Mouse (Mus musculus): ENCODE data around the gene Tmem25. TPM values are rescaled to one million over a fixed set of nuclear protein-coding genes. Genes with fewer than 3 reads are reported as not detected.
A peak's percentile ranks its signal among the peaks of the same experiment; 100 is the strongest.

Tmem25 gene
- polyA plus RNA-seq, 2 experiments: 2.5 to 7.2 TPM

DNA sequence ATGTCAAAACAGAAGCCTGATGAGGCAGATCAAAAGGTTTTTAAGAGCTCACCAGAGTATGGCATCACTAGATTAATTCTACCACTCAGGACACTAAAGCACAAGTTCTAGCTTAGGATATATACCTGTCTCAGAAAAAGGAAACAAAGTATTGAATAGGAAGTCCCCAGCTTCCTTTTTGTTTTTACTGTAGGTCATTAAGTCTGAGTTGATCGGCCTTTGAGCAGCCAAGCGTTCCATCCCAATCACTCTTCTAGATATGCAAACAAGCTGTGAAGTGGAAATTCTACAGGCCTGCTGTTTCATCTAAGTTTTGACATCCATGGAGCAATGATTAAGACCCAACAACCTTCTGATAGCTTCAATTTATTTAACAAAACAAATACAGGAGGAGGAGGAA lies 38.2 kb downstream of the Tmem25 start:
- Histone ChIP-seq H3K4me2 (replicated peaks; ENCODE audit: low read depth, low read length, severe bottlenecking) (no peak overlapping the region), H3K36me3 (ENCODE audit: control insufficient read depth, insufficient read depth, low read length) (peaks cover 44% of the 10 kb centered on the region), H3K9ac (ENCODE audit: low read depth, low read length, severe bottlenecking) (no peak overlapping the region), H3K4me1 (ENCODE audit: control insufficient read depth, insufficient read depth, low read length) (peaks cover 7% of the 10 kb centered on the region; the same call in 1 of the 2 replicates), H3K4me3 (replicated peaks; ENCODE audit: low read length) (no peak overlapping the region), H3K27me3 (ENCODE audit: control insufficient read depth, insufficient read depth, low read length) (no peaks in the 10 kb centered on the region), H3K9me3 (ENCODE audit: control insufficient read depth, low read length) (no peaks in the 10 kb centered on the region), H3K27ac (replicated peaks; ENCODE audit: low read depth, low read length) (no peak overlapping the region)
- WGBS: 82% methylated on average over 2 of the region's 2 CpGs
- ATAC-seq (ENCODE audit: low FRiP score, low read depth) (no peak), DNase-seq (ENCODE audit: low spot score) (no peak)
- TF ChIP-seq POLR2A (IDR thresholded peaks at IDR 0.05; ENCODE audit: borderline replicate concordance, extremely low read depth, insufficient read depth, insufficient read length): no peak

DNA sequence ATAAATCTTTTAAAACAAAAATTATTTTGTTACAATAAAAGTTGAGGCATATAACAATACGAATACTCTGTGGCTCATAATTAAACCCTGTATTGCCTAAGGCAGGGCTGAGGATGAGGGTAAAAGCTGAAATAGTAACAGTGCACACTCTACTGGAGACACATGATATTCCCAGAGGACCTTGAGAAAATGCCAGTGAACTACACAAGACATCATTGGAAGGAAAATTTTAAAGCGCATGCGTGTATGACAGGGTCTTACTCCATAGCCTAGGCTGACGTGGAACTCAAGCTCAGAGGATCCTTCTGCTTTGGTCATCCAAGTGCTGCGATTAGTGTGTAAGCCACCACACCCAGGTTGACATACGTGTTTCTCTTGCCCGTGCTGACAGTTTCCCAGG lies 50.6 kb downstream of the Tmem25 start:
- H3K9me3 ChIP-seq (ENCODE audit: control insufficient read depth, low read length): no peaks in the 10 kb centered on the region
- no peaks in the 10 kb centered on the region for H3K27me3 ChIP-seq (ENCODE audit: control insufficient read depth, insufficient read depth, low read length)
- H3K27ac ChIP-seq (replicated peaks; ENCODE audit: low read depth, low read length): no peak overlapping the region
- ATAC-seq (ENCODE audit: low FRiP score, low read depth) (no peak), DNase-seq (ENCODE audit: low spot score) (peak; percentile 49)
- H3K9ac ChIP-seq (ENCODE audit: low read depth, low read length, severe bottlenecking): no peak overlapping the region
- H3K36me3 ChIP-seq (ENCODE audit: control insufficient read depth, insufficient read depth, low read length): peaks cover 97% of the 10 kb centered on the region
- no peak for TF ChIP-seq POLR2A (IDR thresholded peaks at IDR 0.05; ENCODE audit: borderline replicate concordance, extremely low read depth, insufficient read depth, insufficient read length)
- H3K4me1 ChIP-seq (ENCODE audit: control insufficient read depth, insufficient read depth, low read length): no peaks in the 10 kb centered on the region
- no peak overlapping the region for H3K4me3 ChIP-seq (replicated peaks; ENCODE audit: low read length)
- H3K4me2 ChIP-seq (replicated peaks; ENCODE audit: low read depth, low read length, severe bottlenecking): no peak overlapping the region
- WGBS: 85% methylated on average over 7 of the region's 7 CpGs

DNA sequence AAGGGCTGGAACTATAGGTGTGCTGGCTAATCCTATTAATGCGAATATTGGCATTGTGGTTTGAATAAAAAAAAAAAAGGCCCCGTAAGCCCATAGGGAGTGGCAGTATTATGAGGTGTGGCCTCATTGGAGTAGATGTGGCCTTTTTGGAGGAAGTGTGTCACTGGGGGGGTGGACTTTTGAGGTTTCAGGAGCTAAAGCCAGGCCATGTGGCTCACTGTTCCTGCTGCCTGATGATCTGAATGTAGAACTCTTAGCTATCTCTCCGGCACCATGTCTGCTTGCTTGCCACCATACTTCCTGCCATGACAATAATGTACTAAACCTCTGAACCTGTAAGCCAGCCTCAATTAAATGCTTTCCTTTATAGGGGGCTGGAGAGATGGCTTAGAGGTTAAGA lies 51.8 kb downstream of the Tmem25 start:
- Histone ChIP-seq H3K4me2 (replicated peaks; ENCODE audit: low read depth, low read length, severe bottlenecking) (no peak overlapping the region), H3K27ac (replicated peaks; ENCODE audit: low read depth, low read length) (no peak overlapping the region), H3K27me3 (ENCODE audit: control insufficient read depth, insufficient read depth, low read length) (no peaks in the 10 kb centered on the region), H3K36me3 (ENCODE audit: control insufficient read depth, insufficient read depth, low read length) (peaks cover 96% of the 10 kb centered on the region), H3K9ac (ENCODE audit: low read depth, low read length, severe bottlenecking) (no peak overlapping the region), H3K4me3 (replicated peaks; ENCODE audit: low read length) (no peak overlapping the region), H3K9me3 (ENCODE audit: control insufficient read depth, low read length) (no peaks in the 10 kb centered on the region), H3K4me1 (ENCODE audit: control insufficient read depth, insufficient read depth, low read length) (no peaks in the 10 kb centered on the region)
- DNase-seq (ENCODE audit: low spot score) (no peak), ATAC-seq (ENCODE audit: low FRiP score, low read depth) (no peak)
- TF ChIP-seq POLR2A (IDR thresholded peaks at IDR 0.05; ENCODE audit: borderline replicate concordance, extremely low read depth, insufficient read depth, insufficient read length): no peak
- WGBS: 94% methylated on average over 3 of the region's 3 CpGs

DNA sequence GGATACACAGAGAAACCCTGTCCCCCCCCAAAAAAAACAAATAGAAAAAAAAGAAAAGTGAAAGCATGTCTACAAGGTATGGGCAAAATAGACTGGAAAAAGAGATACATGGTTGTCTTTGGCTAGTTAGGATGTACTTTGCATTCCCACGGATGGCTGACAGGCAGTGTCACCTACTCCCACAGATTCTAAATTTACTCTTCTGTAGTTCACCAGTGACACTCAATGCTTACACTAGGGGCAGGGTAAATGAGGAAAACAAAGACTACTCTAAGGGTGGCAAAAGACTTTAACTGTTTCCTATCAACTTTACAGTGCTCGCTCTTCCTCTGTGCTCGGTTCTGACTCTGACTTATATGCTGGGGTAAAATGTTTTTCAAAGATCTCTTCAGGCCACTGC lies 52.4 kb downstream of the Tmem25 start:
- WGBS: 90% methylated on average over 3 of the region's 3 CpGs

DNA sequence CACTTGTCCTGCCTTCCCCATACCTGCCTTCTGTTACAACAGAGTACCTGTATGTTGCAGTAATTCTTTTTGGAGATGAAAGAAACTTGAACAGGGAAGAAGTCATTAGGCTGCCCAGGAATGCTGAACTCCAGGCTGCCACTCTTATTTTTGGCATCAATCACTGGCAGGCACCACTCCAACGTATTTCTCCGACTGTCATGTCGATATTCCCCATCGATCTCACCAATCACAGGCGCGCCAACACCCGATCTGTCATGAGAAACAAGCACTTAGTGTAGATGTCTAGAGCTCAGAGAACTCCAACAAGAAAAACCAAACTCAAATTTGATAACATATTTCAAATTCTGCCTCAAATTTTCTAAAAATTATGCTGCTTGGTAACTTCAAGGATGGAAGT lies 53.7 kb downstream of the Tmem25 start:
- DNase-seq (ENCODE audit: low spot score): no peak
- H3K27me3 ChIP-seq (ENCODE audit: control insufficient read depth, insufficient read depth, low read length): no peaks in the 10 kb centered on the region
- H3K4me1 ChIP-seq (ENCODE audit: control insufficient read depth, insufficient read depth, low read length): no peaks in the 10 kb centered on the region
- no peak overlapping the region for H3K27ac ChIP-seq (replicated peaks; ENCODE audit: low read depth, low read length)
- no peak overlapping the region for H3K9ac ChIP-seq (ENCODE audit: low read depth, low read length, severe bottlenecking)
- no peak overlapping the region for H3K4me2 ChIP-seq (replicated peaks; ENCODE audit: low read depth, low read length, severe bottlenecking)
- TF ChIP-seq POLR2A (IDR thresholded peaks at IDR 0.05; ENCODE audit: borderline replicate concordance, extremely low read depth, insufficient read depth, insufficient read length): no peak
- H3K4me3 ChIP-seq (replicated peaks; ENCODE audit: low read length): no peak overlapping the region
- 96% methylated on average over 7 of the region's 7 CpGs for WGBS
- peaks cover 85% of the 10 kb centered on the region for H3K36me3 ChIP-seq (ENCODE audit: control insufficient read depth, insufficient read depth, low read length)
- no peaks in the 10 kb centered on the region for H3K9me3 ChIP-seq (ENCODE audit: control insufficient read depth, low read length)
- ATAC-seq (ENCODE audit: low FRiP score, low read depth): no peak

More for the DNA sequence above, 52.4 kb downstream of the Tmem25 start:
- no peak for TF ChIP-seq POLR2A (IDR thresholded peaks at IDR 0.05; ENCODE audit: borderline replicate concordance, extremely low read depth, insufficient read depth, insufficient read length)
- H3K27me3 ChIP-seq (ENCODE audit: control insufficient read depth, insufficient read depth, low read length): no peaks in the 10 kb centered on the region
- ATAC-seq (ENCODE audit: low FRiP score, low read depth) (no peak), DNase-seq (ENCODE audit: low spot score) (no peak)
- H3K4me1 ChIP-seq (ENCODE audit: control insufficient read depth, insufficient read depth, low read length): no peaks in the 10 kb centered on the region
- H3K9ac ChIP-seq (ENCODE audit: low read depth, low read length, severe bottlenecking): no peak overlapping the region
- H3K9me3 ChIP-seq (ENCODE audit: control insufficient read depth, low read length): no peaks in the 10 kb centered on the region
- H3K4me2 ChIP-seq (replicated peaks; ENCODE audit: low read depth, low read length, severe bottlenecking): no peak overlapping the region
- H3K27ac ChIP-seq (replicated peaks; ENCODE audit: low read depth, low read length): no peak overlapping the region
- H3K4me3 ChIP-seq (replicated peaks; ENCODE audit: low read length): no peak overlapping the region
- peaks cover 92% of the 10 kb centered on the region for H3K36me3 ChIP-seq (ENCODE audit: control insufficient read depth, insufficient read depth, low read length)

Other genes with a start within 250 kb of the Tmem25 start
- 0.10 and 0.13 TPM in 2 replicates for gene Cxcr5, start 237.4 kb downstream of the Tmem25 start, polyA plus RNA-seq (2012; rRNA removed)
- gene Cxcr5, start 237.4 kb downstream of the Tmem25 start, polyA plus RNA-seq (2014; fragmentation: Nextera tagmentation; extraction: Ambion mirVana): 0.30 TPM in 1 of 2 replicates, not detected in the other
- 41.7 and 42.0 TPM in 2 replicates for gene Ddx6, start 194.4 kb downstream of the Tmem25 start, polyA plus RNA-seq (2012; rRNA removed)
- gene Ddx6, start 194.4 kb downstream of the Tmem25 start, polyA plus RNA-seq (2014; fragmentation: Nextera tagmentation; extraction: Ambion mirVana): 18.5 and 20.4 TPM in 2 replicates
- not detected in 2 replicates for gene Treh, start 126.1 kb downstream of the Tmem25 start, polyA plus RNA-seq (2012; rRNA removed)
- gene Treh, start 126.1 kb downstream of the Tmem25 start, polyA plus RNA-seq (2014; fragmentation: Nextera tagmentation; extraction: Ambion mirVana): not detected in 2 replicates
- 85.6 and 113 TPM in 2 replicates for gene Phldb1, start 64.1 kb downstream of the Tmem25 start, polyA plus RNA-seq (2012; rRNA removed)
- gene Phldb1, start 64.1 kb downstream of the Tmem25 start, polyA plus RNA-seq (2014; fragmentation: Nextera tagmentation; extraction: Ambion mirVana): 36.5 and 46.2 TPM in 2 replicates
- 105 and 111 TPM in 2 replicates for gene Arcn1, start 31.5 kb downstream of the Tmem25 start, polyA plus RNA-seq (2012; rRNA removed)
- 221 and 234 TPM in 2 replicates for gene Arcn1, start 31.5 kb downstream of the Tmem25 start, polyA plus RNA-seq (2014; fragmentation: Nextera tagmentation; extraction: Ambion mirVana)
- 109 and 116 TPM in 2 replicates for gene Ift46, start 31.4 kb downstream of the Tmem25 start, polyA plus RNA-seq (2012; rRNA removed)
- gene Ift46, start 31.4 kb downstream of the Tmem25 start, polyA plus RNA-seq (2014; fragmentation: Nextera tagmentation; extraction: Ambion mirVana): 123 and 131 TPM in 2 replicates
- gene Ttc36, start 3.8 kb upstream of the Tmem25 start, polyA plus RNA-seq (2012; rRNA removed): 0.37 and 0.47 TPM in 2 replicates
- 0.30 and 0.34 TPM in 2 replicates for gene Ttc36, start 3.8 kb upstream of the Tmem25 start, polyA plus RNA-seq (2014; fragmentation: Nextera tagmentation; extraction: Ambion mirVana)
- 21.7 and 28.3 TPM in 2 replicates for gene Kmt2a, start 82.0 kb upstream of the Tmem25 start, polyA plus RNA-seq (2012; rRNA removed)
- 16.8 and 18.9 TPM in 2 replicates for gene Kmt2a, start 82.0 kb upstream of the Tmem25 start, polyA plus RNA-seq (2014; fragmentation: Nextera tagmentation; extraction: Ambion mirVana)
- gene Atp5l, start 121.4 kb upstream of the Tmem25 start, polyA plus RNA-seq (2012; rRNA removed): 477 and 525 TPM in 2 replicates
- 663 and 764 TPM in 2 replicates for gene Atp5l, start 121.4 kb upstream of the Tmem25 start, polyA plus RNA-seq (2014; fragmentation: Nextera tagmentation; extraction: Ambion mirVana)
- 23.9 and 26.4 TPM in 2 replicates for gene Ube4a, start 166.3 kb upstream of the Tmem25 start, polyA plus RNA-seq (2012; rRNA removed)
- gene Ube4a, start 166.3 kb upstream of the Tmem25 start, polyA plus RNA-seq (2014; fragmentation: Nextera tagmentation; extraction: Ambion mirVana): 30.3 and 33.4 TPM in 2 replicates
- gene Cd3g, start 181.1 kb upstream of the Tmem25 start, polyA plus RNA-seq (2012; rRNA removed): 0.28 and 0.65 TPM in 2 replicates
- 1.0 and 1.2 TPM in 2 replicates for gene Cd3g, start 181.1 kb upstream of the Tmem25 start, polyA plus RNA-seq (2014; fragmentation: Nextera tagmentation; extraction: Ambion mirVana)
- 0.06 TPM in 1 of 2 replicates, not detected in the other for gene Cd3d, start 182.5 kb upstream of the Tmem25 start, polyA plus RNA-seq (2012; rRNA removed)
- not detected in 2 replicates for gene Cd3d, start 182.5 kb upstream of the Tmem25 start, polyA plus RNA-seq (2014; fragmentation: Nextera tagmentation; extraction: Ambion mirVana)
- 0.10 and 0.13 TPM in 2 replicates for gene Cd3e, start 210.3 kb upstream of the Tmem25 start, polyA plus RNA-seq (2012; rRNA removed)
- gene Cd3e, start 210.3 kb upstream of the Tmem25 start, polyA plus RNA-seq (2014; fragmentation: Nextera tagmentation; extraction: Ambion mirVana): 0.07 and 0.25 TPM in 2 replicates
- 21.0 and 22.6 TPM in 2 replicates for gene Mpzl2, start 240.5 kb upstream of the Tmem25 start, polyA plus RNA-seq (2012; rRNA removed)
- 21.8 and 22.8 TPM in 2 replicates for gene Mpzl2, start 240.5 kb upstream of the Tmem25 start, polyA plus RNA-seq (2014; fragmentation: Nextera tagmentation; extraction: Ambion mirVana)